Mouse (Mus musculus): ENCODE results near the gene Hsd17b11.

Gene Hsd17b11

GRCm38 (mm10) chr5:104021597-104022378 lies at the start of gene Hsd17b11:
Hsd17b11 (minus strand) TSS chr5:104021919.
- peak; percentile 85 for DNase-seq (ENCODE audit: low spot score)

- DNase-seq (ENCODE audit: low spot score), result no peak
Observed at GRCm38 (mm10) chr5:104071048-104071447, 49.3 kb upstream of the Hsd17b11 start.

- no peak for DNase-seq (ENCODE audit: low spot score)
Observed at GRCm38 (mm10) chr5:104068751-104069150, 47.0 kb upstream of the Hsd17b11 start.

- no peak for DNase-seq (ENCODE audit: low spot score)
Observed at GRCm38 (mm10) chr5:104062773-104063551, 41.2 kb upstream of the Hsd17b11 start.

- peak; percentile 82 for DNase-seq (ENCODE audit: low spot score)
Observed at GRCm38 (mm10) chr5:104061936-104062772, 40.4 kb upstream of the Hsd17b11 start.

GRCm38 (mm10) chr5:104060429-104060828 lies 38.7 kb upstream of the Hsd17b11 start:
- no peak for DNase-seq (ENCODE audit: low spot score)

- DNase-seq (ENCODE audit: low spot score), result no peak
Observed at GRCm38 (mm10) chr5:104059628-104060027, 37.9 kb upstream of the Hsd17b11 start.

GRCm38 (mm10) chr5:104058021-104058420 lies 36.3 kb upstream of the Hsd17b11 start:
- no peak for DNase-seq (ENCODE audit: low spot score)

GRCm38 (mm10) chr5:104056295-104056694 lies 34.6 kb upstream of the Hsd17b11 start:
- DNase-seq (ENCODE audit: low spot score), result no peak

- DNase-seq (ENCODE audit: low spot score), result no peak
Observed at GRCm38 (mm10) chr5:104055816-104056215, 34.1 kb upstream of the Hsd17b11 start.

GRCm38 (mm10) chr5:104054938-104055337 lies 33.2 kb upstream of the Hsd17b11 start:
- DNase-seq (ENCODE audit: low spot score), result no peak

- DNase-seq (ENCODE audit: low spot score), result no peak
Observed at GRCm38 (mm10) chr5:104052956-104053355, 31.2 kb upstream of the Hsd17b11 start.

- DNase-seq (ENCODE audit: low spot score), result no peak
Observed at GRCm38 (mm10) chr5:104048139-104048538, 26.4 kb upstream of the Hsd17b11 start.

- no peak for DNase-seq (ENCODE audit: low spot score)
Observed at GRCm38 (mm10) chr5:104047200-104048105, 25.7 kb upstream of the Hsd17b11 start.

GRCm38 (mm10) chr5:104046256-104047199 lies 24.8 kb upstream of the Hsd17b11 start, which contains the start of gene Nudt9:
Nudt9 (plus strand) TSS chr5:104046306.
- peak; percentile 98 for DNase-seq (ENCODE audit: low spot score)

GRCm38 (mm10) chr5:104043704-104044103 lies 22.0 kb upstream of the Hsd17b11 start:
- DNase-seq (ENCODE audit: low spot score), result no peak

GRCm38 (mm10) chr5:104042906-104043305 lies 21.2 kb upstream of the Hsd17b11 start:
- DNase-seq (ENCODE audit: low spot score), result no peak

- DNase-seq (ENCODE audit: low spot score), result no peak
Observed at GRCm38 (mm10) chr5:104039154-104039932, 17.6 kb upstream of the Hsd17b11 start.

- no peak for DNase-seq (ENCODE audit: low spot score)
Observed at GRCm38 (mm10) chr5:104036686-104037085, 15.0 kb upstream of the Hsd17b11 start.

All from testis, postnatal 14 days (tissue).